Mouse (Mus musculus): ENCODE results near the gene Fam136a. TPM values are rescaled to one million over a fixed set of nuclear protein-coding genes. Genes with fewer than 3 reads are reported as not detected.
A peak's percentile ranks its signal among the peaks of the same experiment; 100 is the strongest.

Gene Fam136a
- total RNA-seq, 1 experiment, result 116 TPM

- Histone ChIP-seq H3K27ac (ENCODE audit: insufficient read depth, low read depth, low read length, poor library complexity, severe bottlenecking) (peak overlapping the region; percentile 67), H3K4me1 (ENCODE audit: control insufficient read depth in 2 of 2, insufficient read depth in 2 of 2, low read length in 2 of 2, poor library complexity in 1 of 2) (peaks cover 0 to 6% of the 10 kb centered on the region in 2 experiments; a peak in 1 of 4 replicates), H3K9me3 (ENCODE audit: control insufficient read depth, insufficient read depth, low read depth, low read length) (no peaks in the 10 kb centered on the region), H3K4me3 (ENCODE audit: insufficient read depth in 1 of 2, low read depth in 1 of 2, low read length in 2 of 2, poor library complexity in 1 of 2, severe bottlenecking in 1 of 2) (peak overlapping the region; percentile 26 to 51), H3K36me3 (ENCODE audit: control insufficient read depth, insufficient read depth, low read length, poor library complexity, severe bottlenecking) (no peaks in the 10 kb centered on the region), H3K9ac (ENCODE audit: insufficient read depth, low read depth, low read length, poor library complexity, severe bottlenecking) (peak overlapping the region; percentile 62; the same call in 1 of the 2 replicates)
- in situ Hi-C loops (cut with MboI; ENCODE audit: low sequenced_read_pairs in 2 of 2, unreplicated experiment in 2 of 2), result no loop called here
- peak; percentile 70 for DNase-seq (ENCODE audit: low read depth, low spot score)
- TF ChIP-seq ZC3H11A (IDR thresholded peaks at IDR 0.05; ENCODE audit: borderline replicate concordance, low read depth, low read length), result no peak
- no peak for TF ChIP-seq CHD2 (IDR thresholded peaks at IDR 0.05; ENCODE audit: low read depth, low read length)
- no peak for TF ChIP-seq ZNF384 (IDR thresholded peaks at IDR 0.05; ENCODE audit: low read depth, low read length)
- peak; percentile 99 for TF ChIP-seq MAFK (IDR thresholded peaks at IDR 0.05; ENCODE audit: insufficient read depth, low read depth, low read length)
- TF ChIP-seq HCFC1 (IDR thresholded peaks at IDR 0.05; ENCODE audit: borderline replicate concordance, insufficient read depth, low read length), result no peak
Observed at GRCm38 (mm10) chr6:86322991-86323390, 42.5 kb upstream of the Fam136a start.

DNA sequence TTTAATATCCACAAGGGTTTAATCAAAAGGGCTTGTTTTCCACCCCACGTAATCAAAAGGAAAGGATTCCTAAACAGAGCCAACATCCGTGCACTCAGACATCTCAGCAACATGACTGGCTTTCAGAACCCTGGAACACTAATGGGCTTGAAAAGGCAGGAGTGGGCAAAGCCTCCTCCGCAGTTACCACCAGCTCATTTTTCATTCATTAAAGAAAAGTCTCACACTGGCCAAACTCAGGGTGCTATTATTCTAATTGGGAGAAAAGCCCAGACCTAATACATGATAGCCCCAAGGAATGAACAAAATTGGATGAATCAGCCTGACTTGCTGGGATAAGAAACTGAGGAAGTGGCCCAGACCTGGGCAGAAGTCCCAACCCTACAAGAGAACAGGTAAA lies 41.0 kb upstream of the Fam136a start:
- Histone ChIP-seq H3K9me3 (ENCODE audit: control insufficient read depth, insufficient read depth, low read depth, low read length) (no peaks in the 10 kb centered on the region), H3K4me3 (ENCODE audit: insufficient read depth in 1 of 2, low read depth in 1 of 2, low read length in 2 of 2, poor library complexity in 1 of 2, severe bottlenecking in 1 of 2) (no peak overlapping the region), H3K27ac (ENCODE audit: insufficient read depth, low read depth, low read length, poor library complexity, severe bottlenecking) (no peak overlapping the region), H3K4me1 (ENCODE audit: control insufficient read depth in 2 of 2, insufficient read depth in 2 of 2, low read length in 2 of 2, poor library complexity in 1 of 2) (peaks cover 0 to 9% of the 10 kb centered on the region in 2 experiments; a peak in 1 of 4 replicates), H3K9ac (ENCODE audit: insufficient read depth, low read depth, low read length, poor library complexity, severe bottlenecking) (no peak overlapping the region), H3K36me3 (ENCODE audit: control insufficient read depth, insufficient read depth, low read length, poor library complexity, severe bottlenecking) (no peaks in the 10 kb centered on the region)
- in situ Hi-C loops (cut with MboI; ENCODE audit: low sequenced_read_pairs in 2 of 2, unreplicated experiment in 2 of 2), result no loop called here
- DNase-seq (ENCODE audit: low read depth, low spot score), result no peak
- TF ChIP-seq MAFK (IDR thresholded peaks at IDR 0.05; ENCODE audit: insufficient read depth, low read depth, low read length) (no peak), ZC3H11A (IDR thresholded peaks at IDR 0.05; ENCODE audit: borderline replicate concordance, low read depth, low read length) (no peak), HCFC1 (IDR thresholded peaks at IDR 0.05; ENCODE audit: borderline replicate concordance, insufficient read depth, low read length) (no peak), ZNF384 (IDR thresholded peaks at IDR 0.05; ENCODE audit: low read depth, low read length) (no peak), CHD2 (IDR thresholded peaks at IDR 0.05; ENCODE audit: low read depth, low read length) (no peak)

DNA sequence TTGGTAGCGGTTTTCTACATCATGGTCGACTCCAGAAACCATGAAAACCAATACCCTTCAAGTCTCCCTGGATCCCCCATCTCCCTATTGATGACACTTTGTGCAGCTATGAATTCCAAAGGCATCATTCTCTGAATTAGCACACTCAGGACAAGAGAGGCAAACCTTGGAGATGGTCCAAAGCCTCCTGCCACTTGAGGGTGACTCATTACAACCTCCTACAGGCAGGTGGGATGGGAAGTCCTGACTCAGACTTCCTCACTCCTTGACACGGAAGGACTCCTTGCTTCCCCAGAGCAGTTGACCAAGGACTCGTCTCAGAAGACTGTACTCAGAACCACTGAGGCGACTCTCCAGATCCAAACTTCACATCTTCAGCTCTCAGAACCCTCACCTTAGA lies 39.8 kb upstream of the Fam136a start:
- H3K4me3 ChIP-seq (ENCODE audit: insufficient read depth in 1 of 2, low read depth in 1 of 2, low read length in 2 of 2, poor library complexity in 1 of 2, severe bottlenecking in 1 of 2), result no peak overlapping the region
- DNase-seq (ENCODE audit: low read depth, low spot score), result no peak
- no peaks in the 10 kb centered on the region for H3K9me3 ChIP-seq (ENCODE audit: control insufficient read depth, insufficient read depth, low read depth, low read length)
- no peak overlapping the region for H3K27ac ChIP-seq (ENCODE audit: insufficient read depth, low read depth, low read length, poor library complexity, severe bottlenecking)
- peaks cover 0 to 9% of the 10 kb centered on the region in 2 experiments; a peak in 1 of 4 replicates for H3K4me1 ChIP-seq (ENCODE audit: control insufficient read depth in 2 of 2, insufficient read depth in 2 of 2, low read length in 2 of 2, poor library complexity in 1 of 2)
- H3K9ac ChIP-seq (ENCODE audit: insufficient read depth, low read depth, low read length, poor library complexity, severe bottlenecking), result no peak overlapping the region
- TF ChIP-seq CHD2 (IDR thresholded peaks at IDR 0.05; ENCODE audit: low read depth, low read length) (no peak), ZC3H11A (IDR thresholded peaks at IDR 0.05; ENCODE audit: borderline replicate concordance, low read depth, low read length) (no peak), MAFK (IDR thresholded peaks at IDR 0.05; ENCODE audit: insufficient read depth, low read depth, low read length) (no peak), ZNF384 (IDR thresholded peaks at IDR 0.05; ENCODE audit: low read depth, low read length) (no peak), HCFC1 (IDR thresholded peaks at IDR 0.05; ENCODE audit: borderline replicate concordance, insufficient read depth, low read length) (no peak)
- in situ Hi-C loops (cut with MboI; ENCODE audit: low sequenced_read_pairs in 2 of 2, unreplicated experiment in 2 of 2), result no loop called here
- no peaks in the 10 kb centered on the region for H3K36me3 ChIP-seq (ENCODE audit: control insufficient read depth, insufficient read depth, low read length, poor library complexity, severe bottlenecking)

DNA sequence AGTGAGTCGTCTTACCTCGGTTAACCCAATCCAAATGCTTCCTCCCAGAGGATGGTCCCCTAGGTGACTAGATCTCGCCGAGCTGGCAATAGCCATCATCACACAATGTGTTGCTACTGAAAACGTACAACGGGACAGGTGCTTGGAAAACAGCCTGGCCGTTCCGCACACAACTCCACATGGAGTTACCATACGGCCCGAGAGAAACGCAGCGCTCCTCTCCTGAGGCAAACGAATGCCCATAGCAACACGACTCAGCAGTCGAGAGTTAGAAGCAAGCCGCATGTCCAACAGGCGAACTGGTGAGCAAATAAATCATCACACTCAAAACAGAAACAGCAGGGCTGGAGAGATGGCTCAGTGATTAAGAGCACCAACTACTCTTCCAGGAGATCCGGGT lies 38.6 kb upstream of the Fam136a start:
- in situ Hi-C loops (cut with MboI; ENCODE audit: low sequenced_read_pairs in 2 of 2, unreplicated experiment in 2 of 2), result no loop called here

More for the DNA sequence above, 38.6 kb upstream of the Fam136a start:
- peaks cover 0 to 9% of the 10 kb centered on the region in 2 experiments; a peak in 1 of 4 replicates for H3K4me1 ChIP-seq (ENCODE audit: control insufficient read depth in 2 of 2, insufficient read depth in 2 of 2, low read length in 2 of 2, poor library complexity in 1 of 2)
- no peaks in the 10 kb centered on the region for H3K9me3 ChIP-seq (ENCODE audit: control insufficient read depth, insufficient read depth, low read depth, low read length)
- H3K36me3 ChIP-seq (ENCODE audit: control insufficient read depth, insufficient read depth, low read length, poor library complexity, severe bottlenecking), result no peaks in the 10 kb centered on the region
- H3K9ac ChIP-seq (ENCODE audit: insufficient read depth, low read depth, low read length, poor library complexity, severe bottlenecking), result no peak overlapping the region
- no peak for DNase-seq (ENCODE audit: low read depth, low spot score)
- no peak overlapping the region for H3K27ac ChIP-seq (ENCODE audit: insufficient read depth, low read depth, low read length, poor library complexity, severe bottlenecking)
- H3K4me3 ChIP-seq (ENCODE audit: insufficient read depth in 1 of 2, low read depth in 1 of 2, low read length in 2 of 2, poor library complexity in 1 of 2, severe bottlenecking in 1 of 2), result no peak overlapping the region
- TF ChIP-seq ZNF384 (IDR thresholded peaks at IDR 0.05; ENCODE audit: low read depth, low read length) (no peak), HCFC1 (IDR thresholded peaks at IDR 0.05; ENCODE audit: borderline replicate concordance, insufficient read depth, low read length) (no peak), CHD2 (IDR thresholded peaks at IDR 0.05; ENCODE audit: low read depth, low read length) (no peak), MAFK (IDR thresholded peaks at IDR 0.05; ENCODE audit: insufficient read depth, low read depth, low read length) (no peak), ZC3H11A (IDR thresholded peaks at IDR 0.05; ENCODE audit: borderline replicate concordance, low read depth, low read length) (no peak)
